Mouse (Mus musculus): ENCODE data around the gene Trpv4. TPM values are rescaled to one million over a fixed set of nuclear protein-coding genes. Genes with fewer than 3 reads are reported as not detected.
A peak's percentile ranks its signal among the peaks of the same experiment; 100 is the strongest.

Trpv4 gene
- polyA plus RNA-seq, 1 experiment from 2014 or later, result 2.2 TPM

GRCm38 (mm10) chr5:114664139-114664538 is 5.9 kb upstream of the Trpv4 start:
- no peak overlapping the region for H3K27ac ChIP-seq
- no peaks in the 10 kb centered on the region for H3K36me3 ChIP-seq
- H3K9me3 ChIP-seq, result no peaks in the 10 kb centered on the region
- H3K4me1 ChIP-seq, result peaks cover 15% of the 10 kb centered on the region
- H3K9ac ChIP-seq, result no peak overlapping the region
- no peak overlapping the region for H3K4me3 ChIP-seq
- 50% methylated on average over 4 of the region's 4 CpGs for WGBS
- ATAC-seq (ENCODE audit: borderline replicate concordance, extremely low read depth, low FRiP score, low TSS enrichment), result no peak
- H3K27me3 ChIP-seq, result peaks cover 9% of the 10 kb centered on the region
- H3K4me2 ChIP-seq, result no peak overlapping the region

GRCm38 (mm10) chr5:114661029-114661428 is 2.8 kb upstream of the Trpv4 start:
- H3K27ac ChIP-seq, result no peak overlapping the region
- no peak overlapping the region for H3K9ac ChIP-seq
- no peaks in the 10 kb centered on the region for H3K9me3 ChIP-seq
- 47% methylated on average over 6 of the region's 6 CpGs for WGBS
- peaks cover 38% of the 10 kb centered on the region for H3K27me3 ChIP-seq
- ATAC-seq (ENCODE audit: borderline replicate concordance, extremely low read depth, low FRiP score, low TSS enrichment), result no peak
- H3K4me2 ChIP-seq, result no peak overlapping the region
- H3K36me3 ChIP-seq, result no peaks in the 10 kb centered on the region
- H3K4me1 ChIP-seq, result peaks cover 22% of the 10 kb centered on the region
- no peak overlapping the region for H3K4me3 ChIP-seq

- 35% methylated on average over 10 of the region's 10 CpGs for WGBS
- Histone ChIP-seq H3K27me3 (peaks cover 41% of the 10 kb centered on the region), H3K4me1 (peaks cover 12% of the 10 kb centered on the region)
Measured at GRCm38 (mm10) chr5:114657426-114657825, 795 bp downstream of the Trpv4 start.

GRCm38 (mm10) chr5:114656305-114656704 is 1.9 kb downstream of the Trpv4 start:
- Histone ChIP-seq H3K4me1 (peaks cover 13% of the 10 kb centered on the region), H3K9me3 (no peaks in the 10 kb centered on the region), H3K36me3 (no peaks in the 10 kb centered on the region), H3K27me3 (peaks cover 41% of the 10 kb centered on the region), H3K27ac (no peak overlapping the region), H3K9ac (no peak overlapping the region), H3K4me2 (no peak overlapping the region), H3K4me3 (no peak overlapping the region)
- WGBS, result 68% methylated on average over 7 of the region's 7 CpGs
- no peak for ATAC-seq (ENCODE audit: borderline replicate concordance, extremely low read depth, low FRiP score, low TSS enrichment)

More at GRCm38 (mm10) chr5:114657426-114657825, 795 bp downstream of the Trpv4 start:
- Histone ChIP-seq H3K4me3 (peak overlapping the region; percentile 54), H3K9ac (peak overlapping the region; percentile 53; the same call in 1 of the 2 replicates), H3K9me3 (no peaks in the 10 kb centered on the region), H3K4me2 (peak overlapping the region; percentile 95), H3K36me3 (no peaks in the 10 kb centered on the region), H3K27ac (no peak overlapping the region)
- ATAC-seq (ENCODE audit: borderline replicate concordance, extremely low read depth, low FRiP score, low TSS enrichment), result no peak

- no peak for ATAC-seq (ENCODE audit: borderline replicate concordance, extremely low read depth, low FRiP score, low TSS enrichment)
- Histone ChIP-seq H3K9me3 (no peaks in the 10 kb centered on the region), H3K27me3 (peaks cover 41% of the 10 kb centered on the region), H3K4me3 (no peak overlapping the region), H3K36me3 (no peaks in the 10 kb centered on the region), H3K4me2 (no peak overlapping the region), H3K27ac (no peak overlapping the region), H3K9ac (no peak overlapping the region), H3K4me1 (peaks cover 19% of the 10 kb centered on the region)
- 79% methylated on average over 5 of the region's 5 CpGs for whole genome bisulfite sequencing
Measured at GRCm38 (mm10) chr5:114655721-114656120, 2.5 kb downstream of the Trpv4 start.

GRCm38 (mm10) chr5:114653656-114654437 is 4.4 kb downstream of the Trpv4 start:
- H3K4me2 ChIP-seq, result no peak overlapping the region
- H3K36me3 ChIP-seq, result no peaks in the 10 kb centered on the region
- H3K4me3 ChIP-seq, result no peak overlapping the region
- H3K27ac ChIP-seq, result no peak overlapping the region
- no peak for ATAC-seq (ENCODE audit: borderline replicate concordance, extremely low read depth, low FRiP score, low TSS enrichment)
- peaks cover 30% of the 10 kb centered on the region for H3K27me3 ChIP-seq
- no peak overlapping the region for H3K9ac ChIP-seq
- 62% methylated on average over 15 of the region's 15 CpGs for WGBS
- H3K4me1 ChIP-seq, result peaks cover 23% of the 10 kb centered on the region
- no peaks in the 10 kb centered on the region for H3K9me3 ChIP-seq

GRCm38 (mm10) chr5:114651449-114651848 is 6.8 kb downstream of the Trpv4 start:
- Histone ChIP-seq H3K4me3 (no peak overlapping the region), H3K4me2 (peak overlapping the region; percentile 35; the same call in 1 of the 2 replicates), H3K9me3 (no peaks in the 10 kb centered on the region), H3K27ac (no peak overlapping the region), H3K36me3 (no peaks in the 10 kb centered on the region), H3K9ac (no peak overlapping the region), H3K4me1 (peaks cover 27% of the 10 kb centered on the region), H3K27me3 (peaks cover 12% of the 10 kb centered on the region)
- ATAC-seq (ENCODE audit: borderline replicate concordance, extremely low read depth, low FRiP score, low TSS enrichment), result no peak
- WGBS, result 17% methylated on average over 3 of the region's 3 CpGs

GRCm38 (mm10) chr5:114651002-114651401 is 7.2 kb downstream of the Trpv4 start:
- Histone ChIP-seq H3K27ac (no peak overlapping the region), H3K36me3 (no peaks in the 10 kb centered on the region), H3K4me3 (no peak overlapping the region), H3K9ac (no peak overlapping the region), H3K27me3 (peaks cover 10% of the 10 kb centered on the region; the same call in 1 of the 2 replicates), H3K4me2 (peak overlapping the region; percentile 35; the same call in 1 of the 2 replicates), H3K4me1 (peaks cover 27% of the 10 kb centered on the region), H3K9me3 (no peaks in the 10 kb centered on the region)
- 30% methylated on average over 14 of the region's 14 CpGs for WGBS
- no peak for ATAC-seq (ENCODE audit: borderline replicate concordance, extremely low read depth, low FRiP score, low TSS enrichment)

- peak overlapping the region; percentile 17 for H3K27ac ChIP-seq
- no peak for ATAC-seq (ENCODE audit: borderline replicate concordance, extremely low read depth, low FRiP score, low TSS enrichment)
- no peaks in the 10 kb centered on the region for H3K36me3 ChIP-seq
- WGBS, result 71% methylated on average over 11 of the region's 11 CpGs
- H3K4me2 ChIP-seq, result no peak overlapping the region
- no peak overlapping the region for H3K4me3 ChIP-seq
- H3K9me3 ChIP-seq, result no peaks in the 10 kb centered on the region
- peaks cover 27% of the 10 kb centered on the region for H3K4me1 ChIP-seq
- peaks cover 6% of the 10 kb centered on the region; the same call in 1 of the 2 replicates for H3K27me3 ChIP-seq
- H3K9ac ChIP-seq, result no peak overlapping the region
Measured at GRCm38 (mm10) chr5:114648728-114649311, 9.4 kb downstream of the Trpv4 start.

- Histone ChIP-seq H3K9ac (peak overlapping the region; percentile 15), H3K9me3 (no peaks in the 10 kb centered on the region), H3K27ac (peak overlapping the region; percentile 34), H3K4me1 (peaks cover 27% of the 10 kb centered on the region), H3K27me3 (peaks cover 6% of the 10 kb centered on the region; the same call in 1 of the 2 replicates), H3K4me2 (peak overlapping the region; percentile 61), H3K36me3 (no peaks in the 10 kb centered on the region), H3K4me3 (peak overlapping the region; percentile 27)
- ATAC-seq (ENCODE audit: borderline replicate concordance, extremely low read depth, low FRiP score, low TSS enrichment), result peak; percentile 58
- WGBS, result 3% methylated on average over 27 of the region's 27 CpGs
Measured at GRCm38 (mm10) chr5:114647211-114647974, 10.8 kb downstream of the Trpv4 start.

- Histone ChIP-seq H3K4me2 (no peak overlapping the region), H3K9ac (no peak overlapping the region), H3K27me3 (peaks cover 6% of the 10 kb centered on the region; the same call in 1 of the 2 replicates), H3K9me3 (no peaks in the 10 kb centered on the region), H3K4me1 (peaks cover 22% of the 10 kb centered on the region), H3K36me3 (no peaks in the 10 kb centered on the region), H3K4me3 (no peak overlapping the region), H3K27ac (no peak overlapping the region)
- WGBS, result 72% methylated on average over 5 of the region's 5 CpGs
- ATAC-seq (ENCODE audit: borderline replicate concordance, extremely low read depth, low FRiP score, low TSS enrichment), result no peak
Measured at GRCm38 (mm10) chr5:114645916-114646315, 12.3 kb downstream of the Trpv4 start.
